Mouse (Mus musculus) lung, postnatal 0 days (tissue): ENCODE measurements around the gene Cdkn2aipnl.

ENCODE experiments used
- CTCF ChIP-seq: IDR thresholded peaks from 2 replicates; pipeline ENCODE4 v1.5.1; 2016; ENCODE audit warnings: antibody characterized with exemption, mild to moderate bottlenecking
- EP300 ChIP-seq: IDR thresholded peaks from 2 replicates; pipeline ENCODE4 v1.6.1; 2016; ENCODE audit warnings: antibody characterized with exemption, mild to moderate bottlenecking, control low read depth

GRCm38 (mm10) chr11:51927106-51927505, 40.4 kb upstream of the Cdkn2aipnl start:
- no peak for TF ChIP-seq CTCF
- TF ChIP-seq EP300 = no peak
